Mouse (Mus musculus): ENCODE measurements around the gene Col25a1. TPM values are rescaled to one million over a fixed set of nuclear protein-coding genes. Genes with fewer than 3 reads are reported as not detected.

The Col25a1 gene
- total RNA-seq, 2 experiments from 2014 or later, result 70.7 to 71.0 TPM

DNA sequence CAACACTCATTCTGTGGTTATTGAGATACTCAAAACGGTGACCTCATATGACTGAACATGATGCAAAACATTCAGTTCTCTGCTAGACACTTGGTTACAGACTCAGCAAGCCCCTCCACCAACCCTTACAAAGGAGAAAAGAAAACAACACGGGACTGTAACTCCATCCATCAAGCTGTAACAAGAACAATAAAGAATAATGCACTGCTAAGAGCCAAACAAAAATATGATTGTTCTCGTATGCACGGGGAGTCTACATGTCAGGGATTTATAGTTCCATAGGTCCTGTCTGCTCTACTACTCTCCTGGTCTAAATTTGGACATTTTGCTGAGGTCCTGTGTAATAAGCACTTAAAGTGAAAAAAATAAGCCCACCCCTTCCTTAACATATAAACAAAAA, 29.6 kb downstream of the Col25a1 start:
- no peak for DNase-seq (ENCODE audit: low spot score in 2 of 2)

DNA sequence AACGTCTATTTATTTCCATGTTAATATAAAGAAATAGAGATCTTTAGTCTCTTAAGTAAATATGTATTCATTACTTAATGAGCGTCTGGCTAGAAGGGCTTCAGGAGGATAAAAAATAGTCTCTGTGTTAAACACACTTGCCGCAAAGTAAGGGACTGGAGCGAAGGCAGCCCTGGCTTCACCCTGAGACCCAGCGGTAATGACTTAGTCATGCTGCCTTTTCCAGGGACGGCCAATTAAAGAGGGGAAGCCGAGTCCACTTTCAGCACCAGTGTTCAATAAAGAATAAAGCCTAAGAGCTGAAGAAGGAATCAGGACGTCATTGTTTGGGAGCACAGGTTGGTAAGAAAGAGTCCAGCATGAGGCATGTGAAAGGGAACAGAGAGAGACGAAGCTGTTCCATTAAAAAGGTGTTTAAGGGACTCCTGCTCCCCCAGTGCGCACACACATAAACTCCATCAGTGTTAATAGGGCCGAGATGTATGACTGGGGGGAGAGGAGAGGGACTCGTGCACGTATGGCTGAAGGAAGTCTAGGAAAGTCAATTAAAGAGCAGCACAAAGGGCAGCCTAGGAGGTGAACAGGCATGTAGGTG, 30.1 kb downstream of the Col25a1 start:
- DNase-seq (ENCODE audit: low spot score in 2 of 2), result no peak

- DNase-seq (ENCODE audit: low spot score in 2 of 2), result peak in 1 of 2 experiments; percentile 30
Observed at GRCm38 (mm10) chr3:130166875-130167274, 35.6 kb downstream of the Col25a1 start.

GRCm38 (mm10) chr3:130172764-130173163, 41.5 kb downstream of the Col25a1 start:
- no peak for DNase-seq (ENCODE audit: low spot score in 2 of 2)

DNA sequence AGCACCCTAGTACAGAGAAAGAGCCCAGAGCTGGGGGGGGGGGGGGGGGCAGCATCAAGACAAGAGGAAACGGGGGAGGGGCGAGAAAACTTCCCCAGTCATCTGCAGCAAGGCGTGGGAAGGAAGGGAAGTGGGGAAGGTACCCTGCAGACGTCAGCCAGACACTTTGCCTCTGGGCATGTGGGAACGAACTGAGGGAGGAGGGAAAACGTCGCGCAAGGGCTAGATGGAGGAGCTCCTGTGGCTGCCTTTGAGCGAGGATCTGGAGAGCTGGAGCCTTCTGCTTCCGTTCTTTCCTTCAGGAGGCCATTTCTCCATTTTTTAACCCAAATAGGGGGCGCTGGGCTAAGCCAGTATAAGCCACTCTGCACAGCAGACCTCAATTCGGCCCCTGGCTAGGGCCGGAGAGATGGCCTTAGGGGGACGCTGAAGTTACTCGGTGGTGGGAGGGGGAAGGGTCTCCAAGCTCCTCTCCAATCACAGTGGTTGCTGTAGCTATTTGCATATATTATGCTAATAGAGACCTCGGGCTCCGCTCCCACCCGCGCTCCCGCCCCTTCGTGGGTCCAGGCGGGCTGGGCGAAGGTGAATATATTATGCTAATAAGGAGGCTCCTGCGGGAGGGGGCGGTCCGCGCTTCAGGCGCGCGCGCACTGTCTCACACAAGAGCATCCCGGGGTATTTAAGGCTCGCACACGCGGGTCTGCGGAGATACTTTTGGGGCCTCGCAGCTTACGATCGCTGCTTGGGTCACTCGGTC, 49.1 kb downstream of the Col25a1 start:
- peak; percentile 82 to 84 for DNase-seq (ENCODE audit: low spot score in 2 of 2)

DNA sequence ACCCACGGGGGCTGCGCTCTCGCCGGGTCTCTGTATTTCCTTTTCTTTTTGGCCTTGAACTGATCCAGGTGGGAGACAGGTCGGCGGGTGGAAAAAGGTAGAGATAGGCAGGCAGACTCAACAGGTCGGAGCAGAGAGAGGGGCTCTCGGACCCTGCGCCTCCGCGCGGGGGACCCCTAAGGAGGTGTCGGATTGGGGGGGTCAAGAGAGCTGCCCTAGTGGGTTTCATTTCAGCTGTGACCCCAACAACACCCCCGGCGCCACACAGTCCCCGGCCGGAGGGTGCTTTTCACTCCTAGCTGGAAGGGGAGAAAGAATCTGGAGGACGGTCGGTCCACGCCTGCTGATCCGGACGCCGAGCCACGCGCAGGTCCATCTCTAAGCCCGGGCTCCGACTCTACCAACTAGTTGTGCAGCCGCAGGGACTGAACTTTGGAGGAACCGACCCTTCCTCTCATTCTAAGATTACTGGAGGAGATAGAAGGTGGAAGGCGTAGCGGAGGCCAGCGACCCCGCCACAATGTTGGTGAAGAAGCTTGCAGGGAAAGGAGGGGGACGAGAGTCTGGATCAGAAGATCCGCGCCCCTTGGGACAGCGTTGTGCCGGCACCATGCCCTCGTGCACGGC, 49.8 kb downstream of the Col25a1 start:
- DNase-seq (ENCODE audit: low spot score in 2 of 2), result peak in 1 of 2 experiments; percentile 2

GRCm38 (mm10) chr3:130181591-130181980, 50.3 kb downstream of the Col25a1 start:
- no peak for DNase-seq (ENCODE audit: low spot score in 2 of 2)

- no peak for DNase-seq (ENCODE audit: low spot score in 2 of 2)
Observed at GRCm38 (mm10) chr3:130182450-130182849, 51.1 kb downstream of the Col25a1 start.

DNA sequence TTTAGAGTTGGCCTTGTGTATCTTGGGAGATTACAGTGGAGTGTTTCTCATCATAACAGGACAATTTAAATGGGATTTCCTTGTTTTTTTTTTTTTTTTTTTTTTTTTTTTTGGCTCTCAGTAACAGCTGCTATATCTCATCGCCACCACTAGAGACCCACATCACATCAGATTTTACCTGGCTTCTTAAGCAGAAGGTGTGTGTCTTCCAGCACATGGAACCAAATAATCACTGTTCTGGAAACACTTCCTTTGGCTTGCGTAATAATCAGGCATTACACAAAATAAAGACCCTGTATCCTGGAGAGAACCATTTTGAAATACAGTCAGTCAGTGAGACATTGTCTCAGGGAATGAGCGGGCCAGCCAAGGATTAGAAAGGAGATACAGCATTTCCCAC, 53.8 kb downstream of the Col25a1 start:
- no peak for DNase-seq (ENCODE audit: low spot score in 2 of 2)

GRCm38 (mm10) chr3:130187588-130187987, 56.3 kb downstream of the Col25a1 start:
- no peak for DNase-seq (ENCODE audit: low spot score in 2 of 2)

- no peak for DNase-seq (ENCODE audit: low spot score in 2 of 2)
Observed at GRCm38 (mm10) chr3:130193450-130193849, 62.1 kb downstream of the Col25a1 start.

DNA sequence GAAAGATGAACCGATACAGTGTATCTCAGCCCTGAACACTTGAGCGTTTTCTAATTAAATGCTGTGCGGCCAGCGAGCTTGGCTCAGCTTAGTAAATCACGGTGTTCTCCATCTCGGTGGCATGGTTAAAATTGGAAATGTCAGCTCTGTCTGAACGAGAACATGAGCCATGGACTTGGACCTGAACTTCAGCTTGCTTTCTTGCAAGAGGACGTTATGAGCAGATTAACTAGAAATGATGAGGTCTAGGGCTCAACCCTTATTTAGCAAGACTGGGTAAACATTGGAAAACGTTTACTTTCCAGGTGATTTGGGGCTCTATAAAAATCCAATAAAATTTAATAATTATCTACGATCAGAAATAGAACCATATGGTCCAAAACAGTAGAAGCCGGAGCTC, 83.3 kb downstream of the Col25a1 start:
- no peak for DNase-seq (ENCODE audit: low spot score in 2 of 2)

DNA sequence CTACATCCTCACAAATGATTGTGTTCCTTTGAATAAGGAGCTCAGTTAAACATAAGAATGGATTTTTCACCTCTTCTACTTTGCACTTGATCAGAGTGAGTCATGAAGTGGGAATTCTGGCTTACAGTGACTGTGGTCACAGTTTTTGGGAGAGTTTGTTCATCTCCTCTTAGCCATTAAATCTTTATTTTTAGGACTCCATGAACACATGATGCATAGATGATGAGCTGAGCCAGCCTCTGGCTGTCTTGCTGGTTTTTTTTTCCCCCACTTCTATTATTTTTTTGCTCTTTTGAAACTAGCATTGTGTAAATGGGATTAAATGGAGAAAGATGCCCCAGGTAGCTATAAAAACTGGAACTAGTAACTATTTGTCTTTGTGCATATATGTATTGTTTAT, 84.8 kb downstream of the Col25a1 start:
- DNase-seq (ENCODE audit: low spot score in 2 of 2), result no peak

- DNase-seq (ENCODE audit: low spot score in 2 of 2), result no peak
Observed at GRCm38 (mm10) chr3:130216646-130217045, 85.3 kb downstream of the Col25a1 start.

- no peak for DNase-seq (ENCODE audit: low spot score in 2 of 2)
Observed at GRCm38 (mm10) chr3:130217705-130218104, 86.4 kb downstream of the Col25a1 start.

DNA sequence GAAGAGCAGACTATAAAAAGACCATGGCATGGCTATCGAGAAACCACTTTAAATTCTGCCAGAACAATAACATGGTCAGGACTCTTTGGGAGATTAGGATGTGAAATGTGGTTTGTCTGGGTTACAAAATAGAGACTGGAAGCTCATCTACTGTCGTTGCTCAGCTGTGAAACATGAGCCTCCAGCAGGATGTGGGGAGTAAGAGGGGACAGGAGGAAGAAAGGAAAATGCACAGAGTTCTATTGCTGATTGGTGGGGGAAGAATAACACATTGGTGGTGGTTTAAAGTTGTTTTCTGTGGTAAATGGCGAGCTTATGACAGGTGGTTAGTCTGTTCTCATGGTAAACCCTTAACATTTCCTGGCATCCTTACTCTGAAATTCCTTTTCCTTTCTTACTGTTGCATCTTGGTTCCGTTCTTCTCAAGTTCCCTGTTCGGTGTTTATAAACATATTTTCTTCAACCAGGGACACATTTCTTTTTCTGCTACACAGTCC, 87.0 kb downstream of the Col25a1 start:
- no peak for DNase-seq (ENCODE audit: low spot score in 2 of 2)

DNA sequence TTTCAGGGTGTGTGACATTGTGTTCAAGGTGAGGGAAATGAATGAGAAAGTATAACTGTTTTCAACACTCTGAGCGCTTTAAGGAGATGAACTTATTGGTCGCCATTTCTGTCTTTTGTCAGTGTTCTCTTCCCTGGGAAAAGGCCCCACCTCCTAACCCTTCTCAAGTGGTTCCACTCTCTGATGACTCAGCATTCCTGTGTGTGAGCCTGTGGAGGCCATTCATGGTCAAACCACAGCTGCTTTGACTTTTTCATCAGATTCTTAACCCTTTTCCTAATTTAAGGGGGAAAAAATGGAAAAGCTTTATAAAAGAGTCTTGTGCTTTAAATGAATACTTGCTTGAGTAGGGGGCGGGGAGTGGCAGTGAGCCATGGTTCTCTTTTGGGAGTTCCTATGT, 89.5 kb downstream of the Col25a1 start:
- DNase-seq (ENCODE audit: low spot score in 2 of 2), result no peak

DNA sequence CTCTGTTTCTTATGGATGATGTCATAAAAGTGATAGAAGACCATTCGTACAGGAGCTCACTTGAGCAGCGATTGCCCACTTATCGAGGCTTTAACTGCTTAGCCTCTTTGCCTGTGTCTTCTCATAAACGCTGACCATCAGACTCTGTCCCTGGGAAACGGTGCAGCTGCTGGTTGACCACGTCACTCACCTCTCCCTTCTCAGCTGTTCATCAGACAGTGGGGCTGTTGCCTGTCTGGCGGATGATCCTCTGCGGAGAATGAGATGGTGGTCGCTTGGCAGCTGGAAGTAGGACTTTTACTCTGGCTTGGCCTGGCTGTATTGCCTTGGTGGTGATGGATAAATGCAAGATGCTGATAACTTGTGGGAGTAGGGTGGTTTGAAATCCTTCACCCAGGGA, 96.9 kb downstream of the Col25a1 start:
- DNase-seq (ENCODE audit: low spot score in 2 of 2), result no peak

DNA sequence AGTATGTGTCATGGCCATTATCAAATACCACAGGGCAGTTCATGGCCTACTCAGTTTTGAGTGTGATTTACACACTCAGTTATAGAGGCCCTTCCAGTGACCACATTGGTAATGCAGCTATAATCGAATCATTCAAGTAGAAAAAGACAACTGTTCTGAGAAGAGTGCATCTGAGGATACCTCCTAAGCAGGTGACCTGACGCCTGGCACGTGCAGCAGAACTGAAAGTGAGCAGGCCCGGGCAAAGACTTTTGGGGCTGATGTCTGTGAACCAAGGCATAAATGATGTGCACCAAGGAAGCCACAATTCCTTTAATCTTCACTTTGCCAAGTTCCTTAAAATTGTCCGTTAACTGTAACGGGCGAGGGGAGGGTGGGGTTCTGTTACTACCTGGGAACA, 101.6 kb downstream of the Col25a1 start:
- DNase-seq (ENCODE audit: low spot score in 2 of 2), result no peak

GRCm38 (mm10) chr3:130235233-130235632, 103.9 kb downstream of the Col25a1 start:
- DNase-seq (ENCODE audit: low spot score in 2 of 2), result no peak

DNA sequence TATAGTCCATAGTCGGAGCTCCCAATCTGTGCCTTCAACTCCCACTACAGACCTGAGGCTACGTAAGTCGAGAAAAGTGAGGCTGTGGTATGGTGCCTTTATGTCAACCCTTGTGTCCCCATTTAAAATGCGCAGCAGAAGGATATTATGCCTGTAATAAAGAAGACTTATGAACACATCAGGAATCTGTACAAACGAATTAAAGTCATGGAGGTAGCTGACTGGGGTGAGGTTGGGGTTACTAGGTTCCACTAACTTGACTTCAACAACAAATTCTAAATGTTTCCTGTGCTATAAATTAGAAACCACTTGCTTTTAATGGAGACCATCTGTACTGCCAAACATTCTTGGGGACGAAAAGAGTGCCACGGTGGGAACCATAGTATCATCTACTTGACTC, 104.8 kb downstream of the Col25a1 start:
- DNase-seq (ENCODE audit: low spot score in 2 of 2), result no peak

DNA sequence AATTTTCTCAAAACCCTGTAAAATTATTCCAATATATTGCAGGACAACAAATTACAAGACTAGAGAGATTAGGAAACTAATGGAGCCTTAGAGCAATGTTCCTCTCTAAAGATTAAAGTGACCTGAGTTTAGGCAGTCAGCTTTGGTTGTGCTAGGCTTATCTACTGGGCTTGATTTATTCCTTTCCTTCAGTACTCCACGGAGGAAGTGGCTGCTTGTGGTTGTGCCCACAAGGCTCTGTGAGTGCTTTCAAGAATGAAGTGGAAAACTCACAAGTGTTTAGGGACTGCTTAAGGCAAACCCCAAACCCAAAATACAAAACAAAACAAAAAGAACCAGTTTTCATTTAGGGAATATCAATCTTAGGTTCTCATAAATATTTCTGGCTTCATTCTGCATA, 106.6 kb downstream of the Col25a1 start:
- DNase-seq (ENCODE audit: low spot score in 2 of 2), result no peak
